Mouse (Mus musculus) frontal cortex, adult (tissue): Measurements from ENCODE around the gene H2afj.
A peak's percentile ranks its signal among the peaks of the same experiment; 100 is the strongest.

Experiments
- ATAC-seq: cut with Nextera tagmentation; 2 replicates; pipeline ENCODE4 v1.9.2; 2017; ENCODE audit warnings: mild to moderate bottlenecking, moderate library complexity, mixed read lengths; ENCODE audit not compliant: low TSS enrichment

The H2afj gene

GRCm38 (mm10) chr6:136805409-136805775 is 2.7 kb upstream of the H2afj start:
- ATAC-seq, result no peak

DNA sequence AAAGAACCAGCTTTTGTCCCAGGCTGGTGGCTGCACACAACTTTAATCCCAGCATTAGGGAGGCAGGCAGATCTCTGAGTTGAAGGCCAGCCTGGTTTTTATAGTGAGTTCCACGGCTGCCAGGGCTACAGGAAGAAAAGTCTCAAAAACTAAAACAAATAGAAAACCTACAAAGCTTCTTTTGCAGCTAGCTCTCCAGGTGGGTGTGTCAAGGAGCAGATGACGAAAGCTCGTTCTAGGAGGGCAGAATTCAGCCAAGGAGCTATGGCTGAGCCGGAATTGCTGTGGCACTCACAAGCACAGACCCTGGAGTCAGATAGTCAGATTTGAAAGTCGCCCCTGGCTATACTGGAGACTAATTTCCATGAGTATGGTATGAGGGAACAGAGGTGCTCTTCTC is 1.2 kb upstream of the H2afj start:
- no peak for ATAC-seq

- no peak for ATAC-seq
These were observed 540 bp upstream of the H2afj start for GRCm38 (mm10) chr6:136807395-136808013.

- peak; percentile 34 for ATAC-seq
These were observed 595 bp downstream of the H2afj start for GRCm38 (mm10) chr6:136808631-136809046.

GRCm38 (mm10) chr6:136809077-136809476 is 1.0 kb downstream of the H2afj start:
- no peak for ATAC-seq

DNA sequence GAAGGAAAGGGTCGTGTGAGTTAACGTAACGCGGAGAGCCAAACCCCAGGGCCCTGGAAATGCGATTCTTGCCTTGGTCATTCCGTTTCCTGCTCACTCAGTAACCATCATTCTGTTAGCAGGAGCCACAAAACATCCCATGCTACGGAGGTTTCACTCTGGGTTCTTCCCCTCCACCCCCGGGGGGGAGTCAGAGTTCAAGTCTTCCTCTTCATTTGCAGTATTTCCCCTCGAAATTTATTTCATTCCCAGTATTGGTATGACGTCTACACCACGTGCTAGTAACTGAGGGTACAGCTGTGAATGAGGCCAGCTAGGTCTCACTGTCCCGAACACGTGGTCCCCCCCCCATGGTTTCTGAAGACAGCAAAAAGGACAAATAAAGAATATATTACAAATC is 1.6 kb downstream of the H2afj start:
- no peak for ATAC-seq

DNA sequence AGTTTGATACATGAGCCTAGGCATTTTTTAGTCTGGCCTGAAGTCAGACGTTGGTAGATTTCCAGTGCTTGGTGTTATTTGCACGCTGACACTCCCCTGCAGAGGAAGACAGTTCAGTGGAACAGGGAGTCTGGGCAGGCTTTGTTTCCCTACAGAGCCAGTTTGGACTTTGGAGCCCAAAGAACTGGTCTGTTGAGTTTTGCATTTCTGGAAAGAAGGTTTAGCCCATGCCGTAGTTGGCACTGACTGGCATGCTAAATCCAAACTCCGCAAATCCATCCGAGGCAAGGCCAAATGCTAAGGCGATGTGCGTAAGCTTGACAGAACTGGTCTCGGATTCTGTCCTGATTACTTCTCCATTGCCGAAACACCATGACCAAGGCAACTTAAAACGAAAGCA is 3.2 kb downstream of the H2afj start:
- ATAC-seq, result no peak

GRCm38 (mm10) chr6:136813117-136813516 is 5.1 kb downstream of the H2afj start:
- ATAC-seq, result peak; percentile 32

- no peak for ATAC-seq
These were observed 7.3 kb downstream of the H2afj start for GRCm38 (mm10) chr6:136815381-136815780.

- ATAC-seq, result no peak
These were observed 8.8 kb downstream of the H2afj start for GRCm38 (mm10) chr6:136816826-136817225.

DNA sequence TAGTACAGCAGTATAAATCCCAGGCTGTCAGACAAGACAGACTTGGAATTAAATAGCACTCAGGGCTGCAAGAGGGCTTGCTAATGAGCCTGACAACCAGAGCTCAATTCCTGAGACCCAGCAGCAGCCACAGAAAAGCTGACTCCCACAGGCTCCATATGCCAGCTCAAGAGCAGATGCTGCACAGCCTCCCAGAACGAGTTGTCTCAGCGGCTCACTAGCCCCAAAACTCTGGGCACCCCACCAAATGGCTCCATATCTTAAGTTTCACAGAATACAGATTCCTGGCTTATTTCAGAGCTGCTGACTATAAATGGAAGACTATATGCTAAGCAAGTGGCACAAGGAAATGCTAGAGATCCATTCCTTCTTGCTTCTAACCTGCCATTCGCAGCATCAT is 9.5 kb downstream of the H2afj start:
- ATAC-seq, result peak; percentile 88

- ATAC-seq, result no peak
These were observed 12.3 kb downstream of the H2afj start for GRCm38 (mm10) chr6:136820381-136820780.

- no peak for ATAC-seq
These were observed 13.0 kb downstream of the H2afj start for GRCm38 (mm10) chr6:136821086-136821485.

DNA sequence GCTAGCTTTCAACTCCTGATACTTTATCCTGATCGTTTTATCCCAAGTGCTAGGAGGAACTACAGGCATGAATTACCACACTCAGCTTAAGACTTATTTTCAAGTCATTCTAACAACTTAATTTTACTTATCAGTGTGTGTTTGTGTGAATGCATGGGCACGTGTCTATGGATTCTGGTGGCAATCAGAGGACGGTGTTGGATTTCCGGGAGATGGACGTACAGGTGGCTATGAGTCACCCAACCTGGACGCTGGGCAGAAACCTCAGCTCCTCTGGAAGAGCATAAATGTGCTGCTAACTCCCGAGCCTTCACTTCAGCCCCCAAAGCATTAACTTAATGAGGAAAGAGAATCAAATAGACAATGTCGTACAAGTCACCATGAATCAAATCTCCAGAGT is 16.9 kb downstream of the H2afj start:
- ATAC-seq, result no peak

- ATAC-seq, result no peak
These were observed 19.1 kb downstream of the H2afj start for GRCm38 (mm10) chr6:136827116-136827515.

DNA sequence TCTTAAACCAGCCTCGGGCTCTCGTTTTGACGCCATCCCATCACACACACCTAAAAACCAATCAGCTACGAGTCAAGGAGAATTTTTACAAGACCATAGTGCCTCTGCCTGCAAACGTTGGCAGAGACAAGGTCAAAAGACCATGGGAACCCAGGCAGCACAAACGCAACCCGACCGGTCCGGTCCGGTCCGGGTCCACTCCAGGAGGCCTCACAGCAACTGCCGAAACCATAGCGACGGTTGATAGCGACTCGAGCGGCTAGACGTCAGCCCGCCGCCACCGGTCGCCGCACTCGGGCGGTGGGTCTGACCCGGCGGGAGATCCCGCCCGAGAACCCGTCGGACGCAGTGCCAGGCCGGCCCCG is 19.5 kb downstream of the H2afj start, which contains the start of gene BC049715:
Gene BC049715, plus strand, starts transcription at position 111 of the 365 bp plus-strand sequence.
- peak; percentile 7; the same call in 1 of the 2 replicates for ATAC-seq

- ATAC-seq, result peak; percentile 100
These were observed 20.0 kb downstream of the H2afj start, which contains the start of gene Wbp11 for GRCm38 (mm10) chr6:136827881-136828561. Gene Wbp11 (minus strand): TSS chr6:136828233.

- ATAC-seq, result no peak
These were observed 20.6 kb downstream of the H2afj start for GRCm38 (mm10) chr6:136828681-136829080.

DNA sequence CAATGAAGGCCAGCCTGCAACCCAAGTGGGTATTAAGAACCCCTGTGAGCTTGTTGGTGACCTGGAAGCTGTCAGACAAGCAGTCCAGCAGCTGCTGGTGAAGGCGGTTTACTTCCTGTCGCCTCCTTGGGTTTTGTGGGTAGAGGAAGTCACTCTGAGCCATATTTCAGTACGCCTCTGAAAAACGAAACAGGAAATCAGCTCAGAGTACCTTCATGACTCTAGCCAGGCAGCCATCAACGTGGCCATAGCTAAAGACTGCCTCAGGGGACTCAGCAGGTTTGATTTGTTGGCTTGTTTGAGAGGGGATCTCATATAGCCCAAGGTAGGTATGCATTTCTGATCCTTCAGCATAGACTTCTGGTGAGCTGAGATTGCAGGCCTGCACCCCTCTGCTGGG is 23.7 kb downstream of the H2afj start:
- ATAC-seq, result no peak

DNA sequence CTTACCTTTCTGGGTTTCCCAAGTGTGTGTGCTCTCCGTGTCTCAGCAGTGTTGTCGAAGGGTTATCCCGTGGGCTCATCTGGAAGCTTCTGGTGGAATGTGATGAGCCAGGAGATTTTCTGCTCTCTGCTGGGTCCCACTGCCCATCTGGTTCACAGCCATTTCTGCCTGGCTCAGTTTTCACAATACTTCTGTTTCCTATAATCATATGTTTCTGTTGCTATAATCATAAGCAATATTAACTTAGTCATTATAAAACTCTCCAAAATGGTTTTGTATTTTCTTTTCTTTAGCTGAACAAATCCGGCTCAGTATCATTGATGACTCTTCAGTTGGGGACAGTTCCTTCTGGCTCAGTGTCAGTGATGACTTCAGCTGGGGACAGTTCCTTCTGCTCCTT is 27.3 kb downstream of the H2afj start, which contains the start of gene Smco3:
Gene Smco3, minus strand, starts transcription at position 101 of the 400 bp plus-strand sequence.
- ATAC-seq, result peak; percentile 21; the same call in 1 of the 2 replicates

DNA sequence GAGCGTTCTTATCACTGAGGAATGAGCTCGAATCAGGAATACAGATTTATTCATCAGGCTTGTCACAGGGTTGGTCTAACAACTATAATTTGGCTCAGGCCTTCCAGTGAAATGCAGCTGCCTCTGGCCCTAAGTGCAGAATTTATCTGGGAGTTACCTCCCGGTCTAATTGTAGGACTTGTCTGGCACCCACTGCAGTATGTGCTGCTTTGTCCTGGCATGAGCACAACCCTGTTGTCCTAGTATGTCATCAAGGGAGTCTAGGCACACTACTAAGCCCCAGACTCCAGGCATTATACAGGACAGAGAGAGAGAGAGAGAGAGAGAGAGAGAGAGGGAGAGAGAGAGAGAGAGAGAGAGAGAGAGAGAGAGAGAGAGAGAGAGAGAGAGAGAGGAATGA is 29.3 kb downstream of the H2afj start:
- ATAC-seq, result no peak

DNA sequence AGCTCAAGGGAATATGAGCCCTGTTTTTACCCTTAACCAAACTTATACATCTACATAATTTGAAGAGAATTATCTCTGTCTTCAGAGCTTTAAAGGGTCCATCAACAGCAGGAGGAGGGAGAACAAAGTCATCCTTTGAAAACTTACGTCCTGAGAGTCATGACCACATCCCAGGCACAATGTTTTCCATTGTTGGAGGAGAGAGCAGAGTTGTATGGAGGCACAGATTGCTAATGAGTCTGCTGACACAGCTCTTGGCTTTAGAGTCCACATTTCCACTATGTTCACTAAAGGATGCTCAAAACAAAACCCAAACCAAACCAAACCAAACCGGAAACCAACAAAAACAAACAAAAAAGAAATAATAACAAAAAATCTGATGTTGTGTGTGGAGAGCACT is 36.9 kb downstream of the H2afj start:
- ATAC-seq, result peak; percentile 41; the same call in 1 of the 2 replicates

DNA sequence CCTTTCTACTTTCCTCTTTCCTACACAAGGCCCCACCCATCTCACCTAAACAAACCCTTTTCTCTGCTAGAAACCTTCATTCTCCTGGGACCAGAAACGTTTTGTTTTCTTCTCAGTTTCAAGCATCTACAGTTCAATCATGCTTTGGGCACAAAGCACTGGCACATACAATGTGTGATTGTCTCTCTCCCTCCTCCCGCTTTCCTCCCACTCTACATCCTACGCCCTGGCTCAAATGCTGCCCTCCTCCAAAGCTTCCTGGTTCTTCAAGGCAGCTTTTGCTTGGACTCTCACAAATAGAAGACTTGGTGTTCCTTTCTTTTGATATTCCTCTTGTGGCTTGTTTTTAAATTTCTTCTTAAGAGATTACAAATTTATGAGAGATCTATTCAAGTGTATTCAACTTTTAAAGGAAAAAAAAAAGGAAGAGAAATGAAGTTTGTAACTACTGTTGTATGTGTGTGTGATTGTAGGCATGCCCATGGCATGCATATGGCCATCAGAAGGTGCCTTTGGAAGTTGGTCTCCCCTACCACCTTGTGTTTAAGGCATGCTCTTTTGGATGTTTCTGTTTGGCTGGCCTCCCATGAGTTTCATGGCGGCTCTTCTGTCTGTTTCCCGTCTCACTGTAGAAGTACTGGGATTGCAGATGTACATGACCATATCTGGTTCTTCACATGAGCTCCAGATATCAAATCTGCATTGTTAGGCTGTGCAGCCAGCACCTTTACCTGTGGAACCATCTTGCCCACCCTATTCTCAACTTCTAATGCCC is 37.8 kb downstream of the H2afj start:
- ATAC-seq, result peak; percentile 77
